Mouse (Mus musculus) gastrocnemius, postnatal 25 days (tissue): ENCODE measurements around the gene Adat3. TPM values are rescaled to one million over a fixed set of nuclear protein-coding genes. Genes with fewer than 3 reads are reported as not detected.
"Not testable (repeated sequence)": the region's sequence is repeated elsewhere in the genome, so short reads cannot be mapped to it uniquely, and the experiment has no call there.

Experiments
- DNase-seq: peaks from one replicate; pipeline ENCODE4 v3.0.0; 2022
- total RNA-seq, 2 experiments: library from RNA; stranded (reverse); gene quantifications; 1 replicate in 1 of 2; 2 replicates in 1 of 2; pipeline ENCODE4 v1.2.3; 2021

Gene Adat3
- total RNA-seq, 2 experiments from 2014 or later = 0.92 to 1.2 TPM

DNA sequence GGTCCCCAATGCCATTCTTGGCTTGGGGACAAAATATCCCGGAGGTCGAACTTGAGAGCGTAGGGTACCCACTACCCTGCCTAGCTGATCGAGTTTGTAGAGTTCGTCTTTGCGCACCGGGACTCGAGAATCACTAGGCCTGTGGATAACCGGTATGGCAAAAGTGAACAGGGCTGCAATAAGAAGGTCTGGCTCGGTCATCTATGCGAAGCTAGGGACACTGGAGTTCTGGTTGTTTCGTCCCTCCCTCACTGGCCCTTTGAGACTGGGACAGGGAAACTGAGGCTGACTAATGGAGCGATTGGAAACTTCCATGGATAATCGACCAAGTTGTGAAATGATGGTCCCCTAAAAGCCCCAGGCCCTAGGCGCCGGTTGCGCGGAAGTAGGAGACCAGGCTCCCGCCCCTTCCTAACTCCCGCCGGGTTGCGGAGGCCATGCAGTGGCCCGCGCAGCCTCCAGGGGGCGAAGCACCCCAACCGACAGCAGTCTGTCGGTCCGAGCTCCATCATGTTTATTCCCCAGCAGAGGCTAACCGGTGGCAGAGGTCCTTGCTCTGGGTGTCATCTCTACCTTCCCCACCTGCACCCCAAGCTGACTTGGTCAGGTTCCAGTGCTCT lies 24.4 kb upstream of the Adat3 start:
- DNase-seq = peak; percentile 85

DNA sequence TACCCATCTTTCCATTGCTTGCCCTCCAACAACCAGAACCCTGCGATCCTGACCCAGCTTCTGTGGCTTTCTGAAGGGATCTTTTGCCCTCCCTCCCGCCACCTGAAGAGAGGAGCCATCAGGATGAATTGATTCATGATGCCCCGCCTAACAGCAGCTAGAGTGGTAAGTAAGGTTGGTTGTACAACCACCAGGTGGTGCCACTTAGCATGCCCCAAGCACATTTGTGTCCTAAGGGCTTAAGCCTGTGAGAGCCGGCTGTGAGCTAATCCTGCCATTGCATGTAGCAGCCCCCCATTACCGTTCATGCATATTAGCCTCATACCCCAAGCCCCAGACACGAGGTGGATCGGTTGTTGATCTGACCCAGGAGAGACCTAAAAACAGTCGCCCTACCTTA lies 23.8 kb upstream of the Adat3 start:
- peak; percentile 38 for DNase-seq

DNA sequence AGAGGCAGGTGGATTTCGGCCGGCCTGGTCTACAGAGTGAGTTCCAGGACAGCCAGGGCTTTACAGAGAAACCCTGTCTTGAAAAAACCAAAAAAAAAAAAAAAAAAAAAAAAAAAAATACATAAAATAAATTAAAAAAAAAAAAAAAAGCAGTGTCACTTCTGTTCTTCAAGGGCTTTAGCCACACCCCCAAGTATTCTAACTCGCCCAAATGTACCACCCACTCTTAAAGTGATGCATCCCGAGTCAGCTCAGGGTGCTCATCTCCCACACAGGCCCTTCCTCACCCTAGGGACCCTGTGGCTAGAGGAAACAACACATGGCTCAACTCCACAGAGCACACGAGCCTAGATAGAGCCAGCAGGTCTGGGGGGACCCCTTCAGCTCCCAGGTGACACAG lies 19.6 kb upstream of the Adat3 start:
- DNase-seq = no peak

GRCm38 (mm10) chr10:80584045-80584488 lies 18.6 kb upstream of the Adat3 start:
- no peak for DNase-seq

- no peak for DNase-seq
Observed at GRCm38 (mm10) chr10:80584642-80585552, 17.8 kb upstream of the Adat3 start.

DNA sequence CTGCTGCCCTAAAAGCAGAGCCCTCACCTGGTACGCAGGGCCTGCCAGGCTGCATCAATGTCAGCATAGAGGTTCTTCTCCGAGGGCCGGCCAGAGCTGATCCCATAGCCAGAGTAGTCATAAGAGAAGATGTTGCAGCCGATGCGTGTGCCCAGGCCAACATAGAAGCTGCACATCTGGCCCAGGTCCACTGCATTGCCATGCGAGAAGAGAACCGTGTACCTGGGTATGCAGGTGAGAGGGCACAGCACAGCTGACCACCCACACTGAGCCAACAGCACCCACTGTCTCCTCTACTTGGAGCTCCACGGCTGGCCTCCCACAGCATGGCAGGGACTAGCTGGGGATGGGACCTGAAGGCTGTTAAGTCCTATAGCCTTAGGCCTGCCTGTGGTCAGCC lies 17.1 kb upstream of the Adat3 start:
- no peak for DNase-seq

GRCm38 (mm10) chr10:80586407-80587304 lies 16.0 kb upstream of the Adat3 start:
- no peak for DNase-seq

DNA sequence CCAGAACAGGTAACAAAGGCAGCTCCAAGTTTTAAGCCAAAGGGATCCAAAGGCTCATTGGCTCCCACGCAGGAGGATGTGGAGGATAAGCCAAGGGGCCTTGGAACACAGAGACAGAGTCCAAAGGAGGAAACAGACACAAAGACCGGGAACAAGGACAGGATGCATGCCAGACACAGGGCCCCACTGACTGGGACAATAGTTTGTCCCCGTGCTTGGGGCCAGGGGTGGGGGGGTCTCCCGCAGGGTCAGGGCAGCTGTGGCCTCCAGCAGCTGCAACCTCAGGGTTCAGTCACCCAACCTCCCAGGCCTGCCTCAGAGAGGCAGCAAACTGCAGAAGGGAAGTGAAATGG lies 15.4 kb upstream of the Adat3 start:
- no peak for DNase-seq

DNA sequence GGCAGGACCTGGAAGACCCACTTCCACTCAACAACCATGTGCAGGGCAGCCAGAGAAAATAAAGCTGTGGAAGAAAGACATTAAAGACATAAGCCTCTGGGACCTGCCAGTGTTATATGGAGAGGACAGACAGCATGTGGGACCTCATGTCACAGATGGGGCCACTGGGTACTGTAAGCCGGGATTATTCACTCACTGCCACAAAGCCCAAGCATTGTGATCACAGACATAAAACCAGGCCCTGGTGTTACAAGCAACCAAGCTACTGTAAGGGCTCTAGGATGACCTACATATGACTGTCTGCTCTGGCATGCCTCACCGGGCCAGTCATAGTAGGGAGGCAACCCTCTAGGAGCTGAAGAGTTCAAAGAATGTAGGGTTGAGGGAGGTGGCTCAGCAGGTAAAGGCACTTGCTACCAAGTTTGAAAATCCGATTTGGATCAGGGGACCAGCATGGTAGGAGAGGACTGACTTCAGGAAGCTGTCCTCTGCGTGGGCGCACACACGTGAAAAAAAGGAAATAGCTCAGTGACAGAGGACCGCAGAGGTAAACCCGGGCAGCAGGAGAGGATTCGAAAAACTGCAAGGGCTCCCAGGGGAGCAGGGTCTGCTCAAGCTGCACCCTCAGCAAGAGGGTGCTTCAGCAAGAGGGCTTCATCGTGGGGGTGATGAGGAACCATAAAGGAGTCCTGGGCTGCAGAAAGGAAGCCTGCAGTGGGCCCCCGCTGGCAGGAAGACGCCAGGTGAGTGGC lies 13.4 kb upstream of the Adat3 start:
- no peak for DNase-seq

- DNase-seq = peak; percentile 96
Observed at GRCm38 (mm10) chr10:80589879-80590854, 12.5 kb upstream of the Adat3 start, which contains the start of gene Abhd17a. Gene Abhd17a, minus strand, starts transcription at chr10:80590341.

DNA sequence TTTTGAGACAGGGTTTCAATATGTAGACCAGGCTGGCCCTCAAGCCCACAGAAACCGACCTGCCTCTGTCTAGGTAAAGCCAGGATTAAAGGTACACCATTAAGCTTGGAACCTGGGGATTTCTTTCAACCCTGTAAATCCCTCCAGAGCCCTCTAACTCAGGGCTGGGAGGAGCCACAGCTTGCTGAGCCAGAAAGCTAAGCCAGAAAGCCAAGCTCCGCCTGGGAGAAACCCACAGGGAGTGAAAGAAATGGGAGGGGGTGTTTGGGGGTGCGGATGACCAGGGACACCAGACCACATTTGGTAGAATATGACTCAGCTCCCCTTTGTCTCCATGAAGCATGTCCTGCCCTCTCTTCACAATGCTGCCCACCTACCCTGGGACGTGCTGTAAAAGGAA lies 6.4 kb upstream of the Adat3 start:
- no peak for DNase-seq

GRCm38 (mm10) chr10:80603364-80603763 lies 684 bp downstream of the Adat3 start:
- DNase-seq = no peak

DNA sequence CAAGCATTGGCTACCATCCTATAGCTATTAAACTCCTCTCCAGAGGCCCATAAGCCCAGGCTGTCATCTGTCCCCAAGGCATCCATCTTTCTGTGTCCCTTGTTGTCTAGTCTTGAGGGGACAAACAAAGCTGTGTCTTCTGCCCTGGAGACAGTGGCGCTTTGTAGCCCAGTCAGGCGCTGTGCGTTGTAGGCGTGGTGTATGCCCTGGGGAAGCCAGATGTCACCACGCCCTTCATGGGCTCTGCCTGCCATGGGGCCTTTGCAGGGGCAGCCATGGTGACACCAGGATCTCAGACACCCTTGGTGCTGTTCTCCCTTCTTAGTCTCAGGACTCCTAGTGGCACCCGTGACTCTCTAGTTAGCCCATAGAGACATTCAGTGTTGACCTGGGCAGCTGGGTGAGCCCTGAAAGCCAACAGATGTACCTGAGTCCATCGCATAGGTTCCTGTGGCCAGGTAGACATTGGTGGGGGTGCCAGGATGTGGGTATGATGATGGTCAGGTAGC lies 1.4 kb downstream of the Adat3 start:
- DNase-seq = no peak

DNA sequence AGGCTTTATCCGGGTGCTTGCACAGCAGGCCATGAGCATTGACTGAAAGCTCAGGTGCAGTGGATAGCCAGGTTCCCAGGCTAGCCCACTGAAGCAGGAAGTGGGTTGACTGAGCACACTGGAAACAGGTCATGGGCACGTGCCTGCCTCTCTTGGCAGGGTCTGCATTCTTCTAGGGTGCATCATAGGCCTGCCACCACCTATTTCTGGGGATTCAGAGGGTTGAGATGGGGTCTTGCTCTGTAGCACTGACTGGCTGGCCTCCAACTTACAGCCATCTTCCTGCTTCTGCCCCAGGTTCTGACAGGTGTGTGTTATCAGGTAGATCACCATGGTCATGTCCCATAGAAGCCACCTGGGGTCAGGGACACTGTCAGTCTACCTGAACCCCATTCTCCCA lies 2.3 kb downstream of the Adat3 start:
- DNase-seq = no peak

DNA sequence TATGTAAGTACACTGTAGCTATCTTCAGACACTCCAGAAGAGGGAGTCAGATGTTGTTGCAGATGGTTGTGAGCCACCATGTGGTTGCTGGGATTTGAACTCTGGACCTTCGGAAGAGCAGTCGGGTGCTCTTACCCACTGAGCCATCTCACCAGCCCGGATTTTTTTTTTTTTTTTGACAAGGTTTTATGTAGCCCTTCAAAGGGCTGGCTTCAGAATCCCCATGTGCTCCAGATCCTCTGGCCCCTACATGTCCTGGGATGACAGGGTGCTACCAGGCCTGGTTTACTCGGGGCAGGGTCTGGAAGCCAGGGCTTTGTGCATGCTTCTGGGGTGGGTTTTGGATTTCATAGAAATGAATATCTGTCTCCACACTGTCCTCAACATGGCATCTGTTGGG lies 3.0 kb downstream of the Adat3 start, which contains the start of gene Gm49322:
TSS of gene Gm49322 (plus strand) at position 301 of the 400 bp plus-strand sequence.
- not testable (repeated sequence) for DNase-seq

DNA sequence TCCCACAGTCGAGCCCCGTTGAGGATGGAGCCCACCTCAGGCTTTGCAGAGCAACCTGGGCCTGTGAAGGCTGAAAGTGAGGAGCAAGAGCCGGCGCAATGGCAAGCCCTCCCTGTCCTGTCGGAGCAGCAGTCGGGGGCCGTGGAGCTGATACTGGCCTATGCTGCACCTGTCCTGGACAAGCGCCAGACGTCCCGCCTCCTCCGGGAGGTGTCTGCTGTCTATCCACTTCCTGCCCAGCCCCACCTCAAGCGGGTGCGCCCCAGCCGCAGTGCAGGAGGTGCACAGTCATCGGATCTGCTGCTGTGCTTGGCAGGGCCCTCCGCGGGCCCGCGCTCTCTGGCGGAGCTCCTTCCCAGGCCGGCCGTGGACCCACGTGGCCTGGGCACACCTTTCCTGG lies 3.6 kb downstream of the Adat3 start:
- no peak for DNase-seq

DNA sequence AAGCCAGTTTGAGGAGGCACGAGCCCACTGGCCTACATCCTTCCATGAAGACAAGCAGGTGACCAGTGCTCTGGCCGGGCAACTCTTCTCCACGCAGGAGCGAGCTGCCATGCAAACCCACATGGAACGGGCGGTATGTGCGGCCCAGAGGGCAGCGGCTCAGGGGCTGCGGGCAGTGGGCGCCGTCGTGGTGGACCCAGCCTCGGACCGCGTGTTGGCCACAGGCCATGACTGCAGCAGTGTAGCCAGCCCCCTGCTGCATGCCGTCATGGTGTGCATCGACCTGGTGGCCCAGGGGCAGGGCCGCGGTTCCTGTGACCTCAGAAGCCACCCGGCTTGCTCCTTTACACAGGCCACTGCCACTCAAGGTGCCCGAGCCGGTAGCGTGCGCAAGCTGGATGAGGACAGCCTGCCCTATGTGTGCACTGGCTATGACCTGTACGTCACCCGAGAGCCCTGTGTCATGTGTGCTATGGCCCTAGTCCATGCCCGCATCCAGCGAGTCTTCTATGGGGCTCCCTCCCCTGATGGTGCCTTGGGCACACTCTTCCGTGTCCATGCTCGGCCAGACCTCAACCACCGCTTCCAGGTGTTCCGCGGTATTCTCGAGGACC lies 4.2 kb downstream of the Adat3 start:
- no peak for DNase-seq

- DNase-seq = no peak
Observed at GRCm38 (mm10) chr10:80608435-80608834, 5.8 kb downstream of the Adat3 start.

DNA sequence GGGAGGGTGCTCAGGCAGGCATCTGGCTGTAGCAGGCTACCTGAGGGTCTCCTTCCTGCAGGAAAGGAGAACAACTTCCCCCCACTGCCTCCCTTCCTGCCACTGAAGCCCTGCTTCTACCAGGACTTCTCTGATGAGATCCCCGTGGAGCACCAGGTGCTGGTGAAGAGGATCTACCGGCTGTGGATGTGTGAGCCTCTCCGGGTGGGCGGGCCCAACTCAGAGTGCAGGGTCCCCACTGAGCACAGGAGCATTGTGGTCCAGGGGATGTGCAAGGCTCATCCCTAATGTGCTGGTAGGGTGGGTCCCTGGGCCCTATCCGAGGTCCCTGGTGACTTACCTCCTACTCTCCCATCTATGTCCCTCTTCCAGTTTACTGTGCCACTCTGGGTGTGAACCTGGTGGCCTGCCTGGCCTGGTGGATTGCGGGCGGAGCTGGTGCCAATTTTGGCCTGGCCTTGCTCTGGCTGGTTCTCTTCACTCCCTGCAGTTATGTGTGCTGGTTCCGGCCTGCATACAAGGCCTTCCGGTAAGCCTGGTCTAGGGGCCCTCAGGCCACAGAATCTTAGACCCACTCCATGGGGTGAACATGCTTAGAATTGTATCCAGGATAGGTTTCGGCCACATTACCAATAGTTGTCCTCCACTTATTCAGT lies 6.7 kb downstream of the Adat3 start:
- no peak for DNase-seq
